Mouse (Mus musculus) duodenum, adult 2 months (tissue): ENCODE measurements around the gene Tmem211. TPM values are rescaled to one million over a fixed set of nuclear protein-coding genes. Genes with fewer than 3 reads are reported as not detected.

ENCODE experiments used
- polyA plus RNA-seq: library from polyadenylated mRNA; depleted of rRNA; stranded (reverse); fragments of >200 nt; gene quantifications from 2 replicates; pipeline ENCODE4 v1.2.3, GENCODE M21; 2012; ENCODE audit warnings: low replicate concordance; rRNA removed

Tmem211 gene
- not detected in 2 replicates for polyA plus RNA-seq

GRCm38 (mm10) chr5:113226632-113227102, at the start of gene Tmem211:
Gene Tmem211 (plus strand): TSS chr5:113226909.

GRCm38 (mm10) chr5:113221147-113221865, 5.4 kb upstream of the Tmem211 start, which contains the start of gene 2900026A02Rik:
Gene 2900026A02Rik (minus strand): TSS chr5:113221236.

Other genes starting within 250 kb of the Tmem211 start
- gene Grk3, start 211.1 kb upstream of the Tmem211 start, polyA plus RNA-seq, result 1.8 and 6.7 TPM in 2 replicates
- 0.34 TPM in 1 of 2 replicates, not detected in the other for gene Crybb2, start 156.8 kb upstream of the Tmem211 start, polyA plus RNA-seq
- gene Crybb3, start 145.3 kb upstream of the Tmem211 start, polyA plus RNA-seq, result 2.5 and 12.4 TPM in 2 replicates
- gene 2900026A02Rik, start 5.7 kb upstream of the Tmem211 start, polyA plus RNA-seq, result 23.8 and 41.2 TPM in 2 replicates
- 3.3 and 5.6 TPM in 2 replicates for gene Sgsm1, start 83.9 kb downstream of the Tmem211 start, polyA plus RNA-seq
- gene Aym1, start 130.4 kb downstream of the Tmem211 start, polyA plus RNA-seq, result not detected in 2 replicates